Mouse (Mus musculus): ENCODE measurements around the gene Higd1a. TPM values are rescaled to one million over a fixed set of nuclear protein-coding genes. Genes with fewer than 3 reads are reported as not detected.

The Higd1a gene
- polyA plus RNA-seq, 1 experiment from 2014 or later: 145 TPM

DNA sequence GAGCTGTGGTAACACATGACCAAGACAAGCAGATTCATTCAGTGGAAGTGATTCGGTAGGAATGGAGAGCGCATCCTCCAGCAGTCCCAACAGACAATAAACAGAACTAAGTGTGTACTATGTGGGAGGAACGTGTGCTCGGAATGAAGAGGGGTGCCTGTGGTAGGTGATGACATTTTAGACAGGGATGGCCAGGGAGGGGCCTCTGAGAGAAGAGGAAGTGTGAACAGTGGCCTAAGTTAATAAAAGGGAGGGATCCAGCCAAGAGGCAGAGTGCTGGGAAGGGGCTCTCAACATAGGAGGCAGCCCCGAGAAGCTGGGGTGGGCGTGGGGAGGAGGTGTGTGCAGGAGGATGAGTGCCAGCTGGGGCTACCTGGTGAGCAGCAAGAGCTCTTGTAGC, 29.8 kb downstream of the Higd1a start:
- H3K4me2 ChIP-seq: no peak overlapping the region
- H3K9me3 ChIP-seq (replicated peaks): no peaks in the 10 kb centered on the region
- no peaks in the 10 kb centered on the region for H3K4me1 ChIP-seq
- H3K27ac ChIP-seq: no peak overlapping the region
- H3K9ac ChIP-seq: no peak overlapping the region
- ATAC-seq: no peak
- H3K27me3 ChIP-seq (replicated peaks): no peaks in the 10 kb centered on the region
- no peaks in the 10 kb centered on the region for H3K36me3 ChIP-seq
- no peak overlapping the region for H3K4me3 ChIP-seq
- 33% methylated on average over 6 of the region's 6 CpGs for WGBS (ENCODE audit: insufficient replicate concordance)

DNA sequence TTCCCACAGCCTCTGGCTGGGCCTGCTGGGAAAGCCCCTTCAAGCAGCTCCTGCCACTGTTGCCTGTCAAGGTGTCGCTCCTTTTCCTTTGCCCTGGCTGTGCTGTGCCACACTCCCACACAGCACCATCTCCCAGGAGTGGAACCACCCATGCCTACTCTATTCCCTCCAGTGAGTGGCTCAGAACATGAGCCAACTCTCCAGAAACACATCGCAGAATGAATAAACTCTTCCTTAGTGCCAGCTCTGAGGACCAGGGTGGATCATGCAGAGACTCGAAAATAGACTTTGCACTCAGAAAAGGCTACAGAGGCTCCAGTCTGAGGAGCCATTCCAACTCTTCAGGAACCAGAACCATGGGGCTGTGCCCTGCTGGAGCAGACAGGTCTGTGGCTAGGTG, 31.8 kb downstream of the Higd1a start:
- Histone ChIP-seq H3K4me1 (no peaks in the 10 kb centered on the region), H3K4me2 (no peak overlapping the region), H3K4me3 (no peak overlapping the region), H3K36me3 (no peaks in the 10 kb centered on the region), H3K27me3 (replicated peaks) (no peaks in the 10 kb centered on the region), H3K9me3 (replicated peaks) (no peaks in the 10 kb centered on the region), H3K27ac (no peak overlapping the region), H3K9ac (no peak overlapping the region)
- no peak for ATAC-seq
- 71% methylated on average over 3 of the region's 3 CpGs for WGBS (ENCODE audit: insufficient replicate concordance)

DNA sequence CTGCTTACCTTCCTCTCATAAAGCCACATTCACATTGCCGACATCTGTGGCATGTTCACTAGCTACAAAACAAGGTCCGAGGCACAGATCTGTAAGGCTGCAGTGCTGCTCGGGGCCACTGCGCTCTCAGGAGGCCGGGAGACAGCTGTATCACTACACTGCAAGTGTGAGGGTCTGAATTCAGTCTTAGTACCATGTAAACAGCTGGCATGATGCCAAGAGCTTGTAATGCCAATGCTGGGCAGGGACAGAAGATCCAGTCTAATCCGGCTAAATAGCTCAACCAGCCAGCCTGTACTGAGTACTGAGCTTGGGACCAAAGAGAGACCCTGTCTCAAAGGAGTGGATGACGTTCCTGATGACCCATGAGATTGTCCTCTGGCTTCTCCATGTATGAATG, 34.2 kb downstream of the Higd1a start:
- no peak overlapping the region for H3K27ac ChIP-seq
- no peaks in the 10 kb centered on the region for H3K27me3 ChIP-seq (replicated peaks)
- no peaks in the 10 kb centered on the region for H3K36me3 ChIP-seq
- H3K9me3 ChIP-seq (replicated peaks): no peaks in the 10 kb centered on the region
- 61% methylated on average over 7 of the region's 7 CpGs for WGBS (ENCODE audit: insufficient replicate concordance)
- H3K4me1 ChIP-seq: no peaks in the 10 kb centered on the region
- no peak for ATAC-seq
- no peak overlapping the region for H3K4me2 ChIP-seq
- no peak overlapping the region for H3K4me3 ChIP-seq
- no peak overlapping the region for H3K9ac ChIP-seq

DNA sequence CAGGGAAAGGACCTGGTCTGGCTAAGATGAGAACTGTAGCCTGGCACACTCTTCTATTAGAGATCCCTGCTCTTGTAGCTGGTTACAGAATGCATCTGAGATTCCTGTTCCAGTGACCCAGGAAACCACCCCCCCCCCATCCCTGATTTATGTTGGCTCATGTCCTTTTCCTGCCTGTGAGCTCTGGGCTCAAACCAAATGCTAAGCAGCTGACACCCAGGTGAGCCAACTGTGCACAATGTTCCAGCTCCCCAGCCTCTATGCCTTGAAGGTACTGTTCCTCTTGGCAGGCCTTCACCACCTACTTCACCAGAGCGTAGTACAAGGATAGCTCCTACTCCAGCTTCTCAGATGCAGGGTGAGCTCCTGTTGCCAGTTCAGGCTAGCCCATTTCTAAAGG, 35.1 kb downstream of the Higd1a start:
- Histone ChIP-seq H3K9me3 (replicated peaks) (no peaks in the 10 kb centered on the region), H3K36me3 (no peaks in the 10 kb centered on the region), H3K4me3 (no peak overlapping the region), H3K27ac (no peak overlapping the region), H3K4me1 (no peaks in the 10 kb centered on the region), H3K4me2 (no peak overlapping the region), H3K27me3 (replicated peaks) (no peaks in the 10 kb centered on the region), H3K9ac (no peak overlapping the region)
- no peak for ATAC-seq
- 58% methylated on average over 1 of the region's 1 CpGs for WGBS (ENCODE audit: insufficient replicate concordance)

DNA sequence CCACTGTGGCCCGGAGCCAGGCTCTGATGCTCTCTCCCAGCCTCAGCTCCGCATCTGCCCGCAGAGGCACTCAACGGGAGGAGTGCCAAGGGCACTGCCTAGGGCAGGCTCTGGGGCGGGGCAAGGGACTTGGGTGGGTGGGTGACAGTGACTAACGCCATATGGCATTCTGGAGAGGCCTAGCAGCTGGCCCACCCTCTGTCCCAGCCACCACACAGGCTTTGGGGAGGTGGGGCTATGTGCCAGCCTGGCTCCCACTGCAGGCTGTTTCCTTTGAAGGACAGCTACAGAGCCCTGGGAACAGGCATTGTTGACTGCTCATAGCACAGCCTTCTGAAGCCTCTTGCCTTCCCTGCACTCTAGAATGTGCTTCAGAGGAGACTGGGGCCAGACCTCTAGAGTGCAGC, 35.6 kb downstream of the Higd1a start:
- H3K4me2 ChIP-seq: no peak overlapping the region
- no peaks in the 10 kb centered on the region for H3K36me3 ChIP-seq
- ATAC-seq: 0 out of 2 replicates have a peak, but pooled peaks have one; percentile 18
- no peak overlapping the region for H3K4me3 ChIP-seq
- no peaks in the 10 kb centered on the region for H3K27me3 ChIP-seq (replicated peaks)
- H3K9me3 ChIP-seq (replicated peaks): no peaks in the 10 kb centered on the region
- no peaks in the 10 kb centered on the region for H3K4me1 ChIP-seq
- no peak overlapping the region for H3K27ac ChIP-seq
- no peak overlapping the region for H3K9ac ChIP-seq
- whole genome bisulfite sequencing (ENCODE audit: insufficient replicate concordance): 66% methylated on average over 6 of the region's 6 CpGs

DNA sequence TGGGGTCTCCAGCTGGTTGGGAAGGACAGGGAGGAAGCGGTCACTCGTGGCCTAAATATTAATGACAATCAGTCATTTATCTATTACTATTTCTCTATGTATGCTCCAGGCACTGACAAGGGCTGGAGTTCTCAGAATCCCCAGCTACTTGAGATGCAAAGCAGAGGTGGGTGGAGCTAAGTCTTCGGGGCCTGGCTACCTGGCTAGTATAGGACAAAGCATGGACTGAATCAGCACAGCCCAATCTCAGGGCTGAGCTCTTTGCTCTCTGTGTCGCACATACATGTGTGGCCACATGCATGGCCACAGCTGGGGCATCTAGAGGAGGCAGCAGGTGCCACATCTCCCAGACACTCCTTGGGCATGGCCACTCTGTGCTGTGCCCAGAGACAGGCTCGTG, 37.4 kb downstream of the Higd1a start:
- Histone ChIP-seq H3K4me3 (no peak overlapping the region), H3K27ac (no peak overlapping the region), H3K36me3 (no peaks in the 10 kb centered on the region), H3K9me3 (replicated peaks) (no peaks in the 10 kb centered on the region), H3K27me3 (replicated peaks) (no peaks in the 10 kb centered on the region), H3K9ac (no peak overlapping the region), H3K4me1 (no peaks in the 10 kb centered on the region), H3K4me2 (no peak overlapping the region)
- 59% methylated on average over 5 of the region's 5 CpGs for WGBS (ENCODE audit: insufficient replicate concordance)
- no peak for ATAC-seq

DNA sequence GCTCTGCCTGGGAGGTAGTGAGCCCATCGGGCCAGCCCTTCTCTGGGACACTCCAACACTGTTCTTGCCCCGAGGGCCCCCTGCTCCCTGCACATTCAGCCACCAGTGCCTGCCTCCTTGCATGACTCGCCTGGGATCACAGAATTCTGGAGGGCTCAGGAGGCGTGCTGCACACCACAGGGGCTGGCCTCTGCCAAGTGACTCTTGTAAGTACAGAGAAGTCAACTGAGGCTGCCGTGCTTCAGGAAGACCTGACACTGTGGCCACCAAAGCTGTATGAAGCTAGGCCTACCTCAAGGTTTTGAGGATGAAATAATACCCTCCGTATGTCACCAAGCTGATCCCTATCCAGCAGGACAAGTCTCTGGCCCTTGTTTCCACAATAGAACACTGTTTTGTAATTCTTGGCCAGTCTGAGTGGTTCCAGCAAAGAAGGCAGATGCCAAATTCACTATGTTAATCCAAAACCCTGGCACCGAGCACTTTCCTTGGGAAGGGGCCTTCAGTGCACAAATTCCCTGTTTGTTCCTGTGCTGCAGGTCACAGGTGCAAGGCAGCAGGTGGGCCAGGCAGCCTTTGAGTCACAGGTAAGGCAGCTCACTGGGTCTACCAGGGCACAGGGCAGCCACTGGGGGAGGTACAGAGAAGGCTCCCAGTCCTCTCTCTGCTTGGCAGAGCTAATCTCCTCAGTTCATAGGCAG, 38.2 kb downstream of the Higd1a start:
- WGBS (ENCODE audit: insufficient replicate concordance): 50% methylated on average over 7 of the region's 7 CpGs
- no peak overlapping the region for H3K27ac ChIP-seq
- no peaks in the 10 kb centered on the region for H3K36me3 ChIP-seq
- no peak overlapping the region for H3K4me2 ChIP-seq
- H3K4me1 ChIP-seq: no peaks in the 10 kb centered on the region
- no peaks in the 10 kb centered on the region for H3K9me3 ChIP-seq (replicated peaks)
- H3K27me3 ChIP-seq (replicated peaks): no peaks in the 10 kb centered on the region
- no peak overlapping the region for H3K9ac ChIP-seq
- no peak overlapping the region for H3K4me3 ChIP-seq
- no peak for ATAC-seq

DNA sequence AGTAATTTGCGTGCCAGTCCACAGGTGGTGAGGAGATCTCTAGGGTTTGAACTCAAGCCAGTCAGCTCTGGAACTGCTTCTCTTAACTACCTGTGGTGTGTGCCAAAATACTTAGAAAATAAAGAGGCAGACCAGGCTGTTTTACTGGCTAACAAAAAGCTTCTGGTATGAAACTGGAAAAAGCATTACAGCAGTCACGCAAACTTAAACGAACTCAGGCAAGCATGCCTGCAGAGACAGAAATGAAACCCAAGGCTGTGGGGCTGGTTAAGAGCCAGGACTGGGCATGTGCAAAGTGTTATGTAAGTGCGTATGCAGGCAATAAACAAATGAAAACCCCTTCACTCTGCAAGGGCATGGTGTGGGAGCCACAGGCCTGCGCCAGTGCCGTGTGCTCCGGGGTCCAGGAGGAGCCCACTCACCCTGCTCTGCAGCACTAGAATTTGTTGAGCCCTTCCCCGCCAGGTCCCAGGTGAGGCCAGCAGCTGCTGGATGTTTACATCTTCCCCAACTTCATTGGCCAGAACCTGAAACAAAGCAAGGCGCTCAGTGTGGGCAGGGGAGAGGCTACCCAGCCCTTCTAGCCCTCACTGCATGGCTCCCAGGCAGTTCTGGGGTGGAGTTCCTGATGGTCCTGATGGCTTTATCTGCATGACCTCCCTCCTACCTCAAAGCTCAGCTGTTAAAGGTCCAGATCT, 38.9 kb downstream of the Higd1a start:
- H3K27ac ChIP-seq: no peak overlapping the region
- H3K4me2 ChIP-seq: no peak overlapping the region
- no peaks in the 10 kb centered on the region for H3K9me3 ChIP-seq (replicated peaks)
- no peak overlapping the region for H3K4me3 ChIP-seq
- ATAC-seq: no peak
- no peaks in the 10 kb centered on the region for H3K36me3 ChIP-seq
- H3K9ac ChIP-seq: no peak overlapping the region
- no peaks in the 10 kb centered on the region for H3K27me3 ChIP-seq (replicated peaks)
- H3K4me1 ChIP-seq: no peaks in the 10 kb centered on the region
- WGBS (ENCODE audit: insufficient replicate concordance): 69% methylated on average over 9 of the region's 9 CpGs

DNA sequence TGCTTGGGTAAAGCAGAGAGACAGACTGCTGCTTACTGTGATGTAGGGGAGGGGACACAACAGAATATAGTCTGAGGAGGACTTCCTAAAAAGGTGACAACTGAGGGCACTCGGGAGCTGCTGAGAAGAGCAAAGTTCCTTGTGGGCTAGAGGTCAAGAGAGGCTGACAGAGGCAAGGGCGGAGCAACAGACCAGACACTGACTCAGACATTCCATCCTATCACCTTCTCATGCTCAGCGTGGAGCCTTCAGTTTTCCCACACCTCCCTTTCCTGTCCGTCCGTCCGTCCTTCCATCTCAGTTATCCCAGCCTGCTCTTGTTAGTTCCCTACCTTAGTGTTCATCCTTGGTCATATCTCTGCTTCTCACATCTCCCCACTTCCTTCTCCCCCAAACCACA, 43.0 kb downstream of the Higd1a start:
- WGBS (ENCODE audit: insufficient replicate concordance): 33% methylated on average over 6 of the region's 6 CpGs
- Histone ChIP-seq H3K27me3 (replicated peaks) (no peaks in the 10 kb centered on the region), H3K4me2 (no peak overlapping the region), H3K9me3 (replicated peaks) (no peaks in the 10 kb centered on the region), H3K36me3 (no peaks in the 10 kb centered on the region), H3K4me3 (no peak overlapping the region), H3K27ac (no peak overlapping the region), H3K4me1 (no peaks in the 10 kb centered on the region), H3K9ac (no peak overlapping the region)
- ATAC-seq: no peak

DNA sequence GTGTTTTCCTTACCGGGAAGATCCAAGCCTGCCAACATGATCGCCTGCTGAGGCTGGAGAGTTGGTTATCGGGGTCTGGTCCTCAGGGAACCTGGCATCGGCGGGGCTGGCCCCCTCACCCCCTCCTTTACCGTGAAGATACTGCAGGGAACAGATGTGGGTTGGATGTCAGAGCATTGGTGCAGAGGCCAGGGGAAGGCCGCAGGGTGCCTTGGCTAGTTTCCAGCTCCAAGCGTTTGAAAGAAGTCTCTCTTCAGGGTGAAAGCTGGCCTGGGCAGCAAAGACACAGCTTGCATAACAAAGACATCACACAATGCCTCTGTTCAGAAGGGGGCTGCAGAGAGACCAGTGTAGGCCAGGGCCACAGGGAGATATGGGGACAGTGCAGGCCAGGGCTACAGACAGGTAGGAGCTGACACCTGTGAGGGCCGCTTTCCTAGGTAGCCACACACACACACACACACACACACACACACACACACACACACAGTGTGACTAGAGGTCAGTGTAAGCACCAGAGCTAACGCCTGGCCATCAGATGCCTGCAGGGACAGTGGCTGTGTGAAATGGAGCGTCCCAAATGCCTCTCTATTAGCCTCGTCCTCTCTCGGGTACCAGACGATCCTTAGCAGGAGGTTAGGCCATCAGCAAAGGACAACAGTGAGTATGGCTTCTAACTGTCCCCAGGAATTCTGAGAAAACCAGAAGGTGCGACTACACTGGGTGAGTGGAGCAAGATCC, 47.9 kb downstream of the Higd1a start:
- WGBS (ENCODE audit: insufficient replicate concordance): 52% methylated on average over 15 of the region's 15 CpGs
- 0 out of 2 replicates have a peak, but pooled peaks have one; percentile 33 for ATAC-seq
- no peaks in the 10 kb centered on the region for H3K4me1 ChIP-seq
- H3K27ac ChIP-seq: no peak overlapping the region
- no peaks in the 10 kb centered on the region for H3K27me3 ChIP-seq (replicated peaks)
- H3K4me2 ChIP-seq: no peak overlapping the region
- no peak overlapping the region for H3K9ac ChIP-seq
- H3K9me3 ChIP-seq (replicated peaks): no peaks in the 10 kb centered on the region
- H3K4me3 ChIP-seq: no peak overlapping the region
- no peaks in the 10 kb centered on the region for H3K36me3 ChIP-seq

DNA sequence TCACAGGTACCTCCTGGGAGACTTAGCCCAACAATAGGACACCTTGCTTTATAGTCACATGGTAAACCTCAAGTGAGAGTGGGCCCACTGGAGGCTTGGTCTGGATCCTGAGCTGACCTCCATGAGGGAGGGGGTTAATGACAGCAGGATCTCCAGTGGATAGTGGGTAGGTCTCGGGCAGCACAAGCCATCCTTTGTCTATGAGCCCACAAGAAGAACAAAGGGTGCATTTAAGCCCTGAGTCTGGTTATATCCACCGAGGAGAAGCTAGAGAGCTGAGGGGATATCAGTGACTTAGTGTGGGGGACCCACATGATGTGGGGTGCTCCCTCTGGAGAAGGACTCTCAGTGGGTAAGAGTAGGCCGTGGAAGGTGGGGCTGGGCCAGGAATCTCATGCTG, 49.7 kb downstream of the Higd1a start:
- H3K4me1 ChIP-seq: no peaks in the 10 kb centered on the region
- H3K9me3 ChIP-seq (replicated peaks): no peaks in the 10 kb centered on the region
- no peak overlapping the region for H3K4me3 ChIP-seq
- no peak overlapping the region for H3K27ac ChIP-seq
- ATAC-seq: no peak
- no peaks in the 10 kb centered on the region for H3K27me3 ChIP-seq (replicated peaks)
- no peak overlapping the region for H3K9ac ChIP-seq
- no peak overlapping the region for H3K4me2 ChIP-seq
- WGBS (ENCODE audit: insufficient replicate concordance): 52% methylated on average over 3 of the region's 3 CpGs
- H3K36me3 ChIP-seq: no peaks in the 10 kb centered on the region

DNA sequence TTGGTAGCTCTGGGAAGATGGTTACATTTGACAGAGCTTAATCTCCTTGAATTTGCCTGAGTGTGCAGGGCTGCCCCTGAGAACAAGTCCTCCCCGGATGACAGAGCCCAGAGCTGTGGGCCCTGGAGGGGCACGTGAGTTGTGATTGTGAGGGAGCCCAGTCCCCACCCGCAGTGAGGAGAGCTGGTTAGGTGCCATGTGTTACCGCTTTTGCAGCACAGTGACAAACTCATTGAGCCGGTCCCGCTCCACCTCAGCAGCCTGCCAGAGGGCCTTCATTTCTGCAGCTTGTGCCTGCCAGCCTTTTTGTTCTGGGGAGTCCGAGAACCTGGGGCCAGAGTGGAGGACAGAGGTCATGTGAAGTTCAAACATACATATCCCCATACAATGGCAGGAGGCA, 50.2 kb downstream of the Higd1a start:
- Histone ChIP-seq H3K4me1 (no peaks in the 10 kb centered on the region), H3K9me3 (replicated peaks) (no peaks in the 10 kb centered on the region), H3K27me3 (replicated peaks) (no peaks in the 10 kb centered on the region), H3K36me3 (no peaks in the 10 kb centered on the region), H3K9ac (no peak overlapping the region), H3K4me3 (no peak overlapping the region), H3K27ac (no peak overlapping the region), H3K4me2 (no peak overlapping the region)
- 58% methylated on average over 7 of the region's 7 CpGs for WGBS (ENCODE audit: insufficient replicate concordance)
- ATAC-seq: no peak
